Mouse (Mus musculus) ES-Bruce4 (cell line): ENCODE data around the gene Nfil3.

Experiments
- CTCF ChIP-seq: IDR thresholded peaks from one replicate; pipeline ENCODE4 v1.8.1; 2011; ENCODE audit warnings: low read depth, low read length
- EP300 ChIP-seq: IDR thresholded peaks from 2 replicates; pipeline ENCODE4 v1.6.1; 2011; ENCODE audit warnings: low read depth, low read length; ENCODE audit not compliant: insufficient read depth
- POLR2A ChIP-seq: IDR thresholded peaks from one replicate; pipeline ENCODE4 v1.8.1; 2011; ENCODE audit warnings: low read length; ENCODE audit not compliant: insufficient read depth

DNA sequence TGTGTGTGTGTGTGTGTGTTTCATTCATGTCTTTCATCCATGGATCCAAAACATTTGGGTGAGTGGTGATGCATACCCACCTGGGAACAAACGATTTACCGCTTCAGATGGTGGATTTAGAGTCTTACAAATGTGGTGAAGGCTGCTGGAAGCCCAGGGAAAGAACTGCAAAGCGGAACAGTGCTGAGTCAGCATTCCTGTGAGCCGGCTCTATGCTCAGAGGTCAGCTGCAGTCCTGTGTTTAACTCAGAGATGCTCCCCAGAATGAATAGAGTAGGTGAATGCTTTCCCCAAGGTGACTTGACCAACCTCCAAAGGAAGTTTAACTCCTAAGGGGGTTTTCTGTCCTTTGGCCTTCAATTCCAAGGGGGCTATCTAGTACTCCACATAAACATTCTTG lies 33.3 kb downstream of the Nfil3 start:
- TF ChIP-seq POLR2A, result no peak
- no peak for TF ChIP-seq CTCF
- TF ChIP-seq EP300, result no peak
